Mouse (Mus musculus) frontal cortex, postnatal 36 days (tissue): Measurements from ENCODE around the gene Cyp4f40.
"Not testable (repeated sequence)": the region's sequence is repeated elsewhere in the genome, so short reads cannot be mapped to it uniquely, and the experiment has no call there.

Source experiments
- DNase-seq, 2 experiments: peaks; one replicate each; pipeline ENCODE4 v3.0.0; 2022; ENCODE audit warnings: low spot score in 2 of 2

The Cyp4f40 gene

GRCm38 (mm10) chr17:32710541-32710940, 51.8 kb downstream of the Cyp4f40 start:
- DNase-seq, result not testable (repeated sequence)

GRCm38 (mm10) chr17:32722151-32722550, 63.5 kb downstream of the Cyp4f40 start:
- not testable (repeated sequence) for DNase-seq

- no peak for DNase-seq
Observed at GRCm38 (mm10) chr17:32722771-32723170, 64.1 kb downstream of the Cyp4f40 start.

GRCm38 (mm10) chr17:32726360-32726759, 67.7 kb downstream of the Cyp4f40 start:
- DNase-seq, result not testable (repeated sequence)
